Mouse (Mus musculus) effector memory CD4-positive, alpha-beta T cell, adult 5 months (primary cell): Measurements from ENCODE around the gene B4galnt1. TPM values are rescaled to one million over a fixed set of nuclear protein-coding genes. Genes with fewer than 3 reads are reported as not detected.

ENCODE experiments used
- polyA plus RNA-seq: library from polyadenylated mRNA; unstranded; fragments of 100-300 nt; shearing (Covaris generic); gene quantifications from one replicate; pipeline ENCODE4 v1.2.1, GENCODE M21; 2017

Gene B4galnt1
- 677 TPM for polyA plus RNA-seq

GRCm38 (mm10) chr10:127164631-127165353, at the start of gene B4galnt1:
TSS of gene B4galnt1 (plus strand) at chr10:127165225.

GRCm38 (mm10) chr10:127121066-127121477, 44.0 kb upstream of the B4galnt1 start, which contains the start of gene Os9:
TSS of gene Os9 (minus strand) at chr10:127121131.

GRCm38 (mm10) chr10:127179871-127180694, 15.1 kb downstream of the B4galnt1 start, which contains the start of gene Slc26a10:
TSS of gene Slc26a10 (minus strand) at chr10:127180645.

GRCm38 (mm10) chr10:127189651-127190381, 24.8 kb downstream of the B4galnt1 start, which contains the start of gene Arhgef25:
TSS of gene Arhgef25 (minus strand) at chr10:127190083.

GRCm38 (mm10) chr10:127195328-127196129, 30.5 kb downstream of the B4galnt1 start, which contains the start of gene Dtx3:
TSS of gene Dtx3 (minus strand) at chr10:127195728.

GRCm38 (mm10) chr10:127211414-127211854, 46.4 kb downstream of the B4galnt1 start, which contains the start of gene Pip4k2c:
TSS of gene Pip4k2c (minus strand) at chr10:127211585.

Other genes with a start within 250 kb of the B4galnt1 start
- 39.4 TPM for gene Ctdsp2, start 186.5 kb upstream of the B4galnt1 start, polyA plus RNA-seq
- gene Avil, start 164.5 kb upstream of the B4galnt1 start, polyA plus RNA-seq, result 0.37 TPM
- gene Tsfm, start 134.4 kb upstream of the B4galnt1 start, polyA plus RNA-seq, result 21.6 TPM
- gene Mettl1, start 123.8 kb upstream of the B4galnt1 start, polyA plus RNA-seq, result 12.8 TPM
- gene Eef1akmt3, start 123.7 kb upstream of the B4galnt1 start, polyA plus RNA-seq, result 0.41 TPM
- not detected for gene Cyp27b1, start 117.0 kb upstream of the B4galnt1 start, polyA plus RNA-seq
- gene March9, start 105.0 kb upstream of the B4galnt1 start, polyA plus RNA-seq, result 1.2 TPM
- 125 TPM for gene Cdk4, start 101.7 kb upstream of the B4galnt1 start, polyA plus RNA-seq
- 110 TPM for gene Tspan31, start 95.0 kb upstream of the B4galnt1 start, polyA plus RNA-seq
- gene Agap2, start 89.9 kb upstream of the B4galnt1 start, polyA plus RNA-seq, result 19.0 TPM
- 154 TPM for gene Os9, start 44.1 kb upstream of the B4galnt1 start, polyA plus RNA-seq
- gene Slc26a10, start 15.4 kb downstream of the B4galnt1 start, polyA plus RNA-seq, result 11.0 TPM
- gene Arhgef25, start 24.9 kb downstream of the B4galnt1 start, polyA plus RNA-seq, result not detected
- gene Dtx3, start 30.5 kb downstream of the B4galnt1 start, polyA plus RNA-seq, result 109 TPM
- gene Pip4k2c, start 46.4 kb downstream of the B4galnt1 start, polyA plus RNA-seq, result 28.9 TPM
- not detected for gene Kif5a, start 98.1 kb downstream of the B4galnt1 start, polyA plus RNA-seq
- 74.6 TPM for gene Dctn2, start 101.1 kb downstream of the B4galnt1 start, polyA plus RNA-seq
- 8.4 TPM for gene Mbd6, start 123.8 kb downstream of the B4galnt1 start, polyA plus RNA-seq
- gene Mars, start 146.6 kb downstream of the B4galnt1 start, polyA plus RNA-seq, result 55.4 TPM
- 193 TPM for gene Arhgap9, start 156.7 kb downstream of the B4galnt1 start, polyA plus RNA-seq
- gene Gli1, start 176.7 kb downstream of the B4galnt1 start, polyA plus RNA-seq, result 0.09 TPM
- not detected for gene Inhbe, start 189.2 kb downstream of the B4galnt1 start, polyA plus RNA-seq
- gene Inhbc, start 205.2 kb downstream of the B4galnt1 start, polyA plus RNA-seq, result not detected
- gene R3hdm2, start 215.1 kb downstream of the B4galnt1 start, polyA plus RNA-seq, result 42.4 TPM